Mouse (Mus musculus): ENCODE measurements at regions not wholly inside any gene's neighbourhood (a gene's known extent, or its start where the extent isn't known, plus 50 kb on each side); places are given as distances from the start of the nearest gene placed in this dataset.

DNA sequence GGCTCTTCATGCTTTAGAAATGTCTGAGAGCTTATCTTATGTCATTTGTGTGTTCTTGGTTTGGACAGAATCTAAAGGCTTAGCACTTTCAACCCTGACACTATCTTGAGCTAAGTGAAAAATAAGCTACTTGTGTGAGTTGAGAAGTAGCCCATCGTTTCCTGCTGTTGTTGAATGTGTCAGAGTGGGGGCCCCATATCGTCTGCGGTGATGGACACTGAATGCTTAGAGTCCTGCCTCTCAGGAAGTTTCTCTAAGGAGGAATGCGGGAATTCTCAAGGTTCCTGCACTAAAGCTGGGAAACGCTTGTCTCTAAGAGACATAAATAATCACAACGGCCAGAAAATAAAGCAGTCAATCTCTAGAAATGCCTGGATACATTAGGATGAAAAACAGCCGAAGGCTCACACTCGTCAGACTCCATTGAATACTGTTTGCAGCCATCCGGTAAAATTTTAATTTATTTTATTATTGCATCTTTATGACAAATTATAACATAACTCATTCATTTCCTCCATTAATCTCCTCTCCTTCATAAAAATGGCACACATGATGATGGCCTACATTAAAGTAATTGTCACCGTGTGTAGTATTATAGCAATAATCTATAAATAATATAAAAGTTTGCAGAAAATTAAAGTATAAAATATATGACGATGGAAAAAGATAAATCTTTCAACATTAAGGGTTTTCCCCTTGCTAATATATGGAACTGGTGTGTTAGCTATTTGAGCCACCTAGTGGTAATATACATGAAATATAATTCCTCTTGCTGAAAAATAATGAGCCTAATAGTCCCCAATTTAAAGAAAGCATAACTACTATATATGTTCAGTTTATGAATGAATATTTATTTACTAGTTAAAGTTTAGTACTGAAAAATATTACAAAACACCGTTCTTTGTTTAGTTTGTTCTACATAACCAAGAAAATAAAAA is 75.6 kb downstream of the Otud1 start:
- intact Hi-C loops (cut with DNase I) = no loop called here
- H3K27me3 ChIP-seq (ENCODE audit: control insufficient read depth, insufficient read depth, low read length) = no peaks in the 10 kb centered on the region
- no peak for DNase-seq
- H3K27ac ChIP-seq = no peak overlapping the region
- TF ChIP-seq EP300 (IDR thresholded peaks at IDR 0.05; ENCODE audit: insufficient read depth, low read depth, low read length) = no peak
- TF ChIP-seq POLR2A (IDR thresholded peaks at IDR 0.05; ENCODE audit: insufficient read depth, low read depth, low read length) = no peak
- peak; percentile 71 for TF ChIP-seq CTCF (IDR thresholded peaks at IDR 0.05)
- 37% methylated on average over 12 of the region's 12 CpGs for WGBS
- no peak overlapping the region for H3K4me3 ChIP-seq
- H3K36me3 ChIP-seq (ENCODE audit: control insufficient read depth, insufficient read depth, low read length) = no peaks in the 10 kb centered on the region
- no peak overlapping the region for H3K9ac ChIP-seq (ENCODE audit: low read depth, low read length)
- no peaks in the 10 kb centered on the region for H3K4me1 ChIP-seq (ENCODE audit: control insufficient read depth, insufficient read depth, low read length)
- H3K79me2 ChIP-seq (replicated peaks; ENCODE audit: control insufficient read depth, insufficient read depth, low read length) = no peaks in the 10 kb centered on the region

DNA sequence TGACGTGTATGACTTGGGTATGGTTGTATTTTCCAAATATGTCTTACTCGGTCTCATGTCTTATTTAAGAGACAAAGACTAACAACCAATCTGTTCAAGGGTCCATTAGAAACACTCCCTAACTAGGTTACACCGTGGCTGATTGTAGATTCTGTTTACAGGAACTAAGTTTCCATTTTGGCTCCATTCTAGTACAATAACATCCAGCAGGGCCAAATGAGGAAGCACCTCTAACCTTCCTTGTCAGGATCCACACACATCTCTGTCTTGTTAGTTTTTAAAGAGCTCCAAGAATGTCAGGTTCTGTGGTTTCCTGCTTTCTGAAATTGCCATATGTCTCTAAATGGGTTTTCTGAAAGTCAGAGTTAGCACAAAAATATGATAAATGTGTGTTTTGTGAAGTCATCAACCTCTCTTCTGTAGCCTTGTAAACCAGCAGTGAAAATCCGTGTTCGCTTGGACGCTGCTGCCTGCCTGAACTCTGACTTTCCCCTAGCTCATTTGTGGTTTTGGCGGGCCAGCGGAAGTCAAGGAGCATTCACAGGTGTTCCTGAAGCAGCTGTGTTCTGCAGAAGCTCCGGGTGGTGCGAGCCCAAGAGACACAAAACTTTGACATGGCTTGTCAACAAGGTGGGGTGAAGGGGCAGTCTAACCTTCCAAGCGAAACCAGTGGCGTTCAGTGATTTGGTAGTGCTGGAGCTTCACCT is 76.8 kb downstream of the Otud1 start:
- Histone ChIP-seq H3K27me3 (ENCODE audit: control insufficient read depth, insufficient read depth, low read length) (no peaks in the 10 kb centered on the region), H3K36me3 (ENCODE audit: control insufficient read depth, insufficient read depth, low read length) (no peaks in the 10 kb centered on the region), H3K4me1 (ENCODE audit: control insufficient read depth, insufficient read depth, low read length) (no peaks in the 10 kb centered on the region), H3K27ac (no peak overlapping the region), H3K9ac (ENCODE audit: low read depth, low read length) (no peak overlapping the region), H3K79me2 (replicated peaks; ENCODE audit: control insufficient read depth, insufficient read depth, low read length) (no peaks in the 10 kb centered on the region), H3K4me3 (no peak overlapping the region)
- DNase-seq = no peak
- 73% methylated on average over 12 of the region's 12 CpGs for WGBS
- intact Hi-C loops (cut with DNase I) = no loop called here
- no peak for TF ChIP-seq POLR2A (IDR thresholded peaks at IDR 0.05; ENCODE audit: insufficient read depth, low read depth, low read length)
- TF ChIP-seq CTCF (IDR thresholded peaks at IDR 0.05) = no peak
- no peak for TF ChIP-seq EP300 (IDR thresholded peaks at IDR 0.05; ENCODE audit: insufficient read depth, low read depth, low read length)

DNA sequence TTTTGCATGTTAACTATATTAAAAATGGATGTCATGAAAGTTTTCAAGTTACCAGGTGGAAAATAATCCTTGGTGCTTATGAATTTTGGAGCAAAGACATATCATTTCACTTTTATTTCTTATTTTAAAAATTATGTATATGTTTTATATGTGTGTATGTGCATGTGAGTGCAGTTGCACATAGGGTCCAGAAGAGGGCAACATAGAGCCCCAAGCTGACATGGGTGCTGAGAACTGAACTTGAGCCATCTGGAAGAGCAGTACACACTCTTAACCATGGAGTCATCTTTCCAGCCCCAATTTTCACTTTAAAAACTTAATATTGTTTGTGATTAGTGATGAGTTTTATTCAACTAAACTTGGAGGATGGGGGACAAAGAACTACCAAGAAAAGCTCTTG is 84.0 kb downstream of the Otud1 start:
- TF ChIP-seq CTCF (IDR thresholded peaks at IDR 0.05) = peak; percentile 18
- no peak for TF ChIP-seq EP300 (IDR thresholded peaks at IDR 0.05; ENCODE audit: insufficient read depth, low read depth, low read length)
- no peak for DNase-seq
- no peaks in the 10 kb centered on the region for H3K36me3 ChIP-seq (ENCODE audit: control insufficient read depth, insufficient read depth, low read length)
- H3K27me3 ChIP-seq (ENCODE audit: control insufficient read depth, insufficient read depth, low read length) = no peaks in the 10 kb centered on the region
- no peak overlapping the region for H3K27ac ChIP-seq
- H3K79me2 ChIP-seq (replicated peaks; ENCODE audit: control insufficient read depth, insufficient read depth, low read length) = no peaks in the 10 kb centered on the region
- no peaks in the 10 kb centered on the region for H3K4me1 ChIP-seq (ENCODE audit: control insufficient read depth, insufficient read depth, low read length)
- H3K4me3 ChIP-seq = no peak overlapping the region
- intact Hi-C loops (cut with DNase I) = no loop called here
- no peak overlapping the region for H3K9ac ChIP-seq (ENCODE audit: low read depth, low read length)

DNA sequence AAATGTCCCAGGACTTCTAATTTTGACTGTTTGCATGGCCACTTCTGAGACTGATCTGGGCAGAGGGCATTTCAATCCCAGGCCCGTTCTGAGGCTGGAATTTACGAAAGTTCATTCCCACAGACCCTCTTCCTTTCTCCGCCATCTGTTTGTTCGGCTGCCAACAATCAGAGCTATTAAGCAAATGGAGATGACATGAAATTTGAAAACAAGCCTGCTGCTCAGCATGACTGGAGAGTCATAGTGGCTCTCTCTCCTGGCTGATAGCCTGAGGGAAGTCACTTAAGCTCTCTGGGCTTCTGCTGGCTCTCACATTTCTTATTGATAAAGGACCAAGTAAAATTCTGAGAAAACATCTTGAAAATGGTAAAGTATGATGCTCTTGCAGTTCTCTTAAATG is 85.9 kb downstream of the Otud1 start:
- H3K79me2 ChIP-seq (replicated peaks; ENCODE audit: control insufficient read depth, insufficient read depth, low read length) = no peaks in the 10 kb centered on the region
- H3K4me3 ChIP-seq = no peak overlapping the region
- TF ChIP-seq POLR2A (IDR thresholded peaks at IDR 0.05; ENCODE audit: insufficient read depth, low read depth, low read length) (no peak), EP300 (IDR thresholded peaks at IDR 0.05; ENCODE audit: insufficient read depth, low read depth, low read length) (no peak), CTCF (IDR thresholded peaks at IDR 0.05) (no peak)
- intact Hi-C loops (cut with DNase I) = no loop called here
- WGBS = 66% methylated on average over 4 of the region's 4 CpGs
- no peak overlapping the region for H3K27ac ChIP-seq
- no peaks in the 10 kb centered on the region for H3K4me1 ChIP-seq (ENCODE audit: control insufficient read depth, insufficient read depth, low read length)
- no peak overlapping the region for H3K9ac ChIP-seq (ENCODE audit: low read depth, low read length)
- H3K36me3 ChIP-seq (ENCODE audit: control insufficient read depth, insufficient read depth, low read length) = no peaks in the 10 kb centered on the region
- H3K27me3 ChIP-seq (ENCODE audit: control insufficient read depth, insufficient read depth, low read length) = no peaks in the 10 kb centered on the region
- DNase-seq = no peak

DNA sequence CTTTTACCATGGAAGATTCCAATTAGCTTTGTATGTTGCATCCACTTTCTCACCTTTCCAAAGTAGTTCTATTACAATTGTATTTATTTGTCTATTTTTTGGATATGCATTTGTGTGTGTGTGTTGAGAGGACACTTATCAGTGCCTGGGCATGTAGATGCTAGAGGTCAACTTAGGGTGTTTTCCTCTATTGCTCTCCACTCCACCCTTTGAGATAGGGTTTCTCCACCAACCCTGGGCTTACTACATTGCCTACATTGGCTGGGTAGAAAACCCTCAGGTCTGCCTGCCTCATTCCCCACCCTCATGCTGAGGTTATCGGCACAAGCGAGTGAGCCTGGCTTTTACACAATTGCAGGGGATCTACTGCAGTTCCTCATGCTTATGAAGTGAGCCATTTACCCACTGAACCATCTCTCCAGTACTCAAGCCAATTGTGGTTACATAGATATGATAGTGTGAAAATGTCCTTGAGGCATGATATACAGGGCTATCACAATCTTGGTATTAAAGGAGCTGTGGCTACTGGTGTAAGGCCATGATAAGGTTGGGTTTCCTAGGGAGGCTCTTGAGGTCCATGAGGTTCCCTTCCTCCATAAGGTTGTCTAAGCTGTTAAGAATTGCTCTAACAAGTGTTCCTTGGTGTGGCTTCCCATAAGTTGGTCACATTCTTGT is 87.6 kb downstream of the Otud1 start:
- Histone ChIP-seq H3K79me2 (replicated peaks; ENCODE audit: control insufficient read depth, insufficient read depth, low read length) (no peaks in the 10 kb centered on the region), H3K27ac (no peak overlapping the region), H3K4me3 (no peak overlapping the region), H3K4me1 (ENCODE audit: control insufficient read depth, insufficient read depth, low read length) (no peaks in the 10 kb centered on the region), H3K9ac (ENCODE audit: low read depth, low read length) (no peak overlapping the region), H3K27me3 (ENCODE audit: control insufficient read depth, insufficient read depth, low read length) (no peaks in the 10 kb centered on the region), H3K36me3 (ENCODE audit: control insufficient read depth, insufficient read depth, low read length) (no peaks in the 10 kb centered on the region)
- 91% methylated on average over 2 of the region's 2 CpGs for WGBS
- TF ChIP-seq EP300 (IDR thresholded peaks at IDR 0.05; ENCODE audit: insufficient read depth, low read depth, low read length) (no peak), CTCF (IDR thresholded peaks at IDR 0.05) (no peak), POLR2A (IDR thresholded peaks at IDR 0.05; ENCODE audit: insufficient read depth, low read depth, low read length) (no peak)
- no peak for DNase-seq
- intact Hi-C loops (cut with DNase I) = no loop called here
